Mouse (Mus musculus): ENCODE measurements around the gene Zfhx3.

GRCm38 (mm10) chr8:108387160-108387912 lies 444.9 kb downstream of the Zfhx3 start:
- TF ChIP-seq MEF2A (IDR thresholded peaks at IDR 0.05; ENCODE audit: extremely low read depth, insufficient replicate concordance, low read depth, low read length, poor library complexity, severe bottlenecking): no peak
- no peak for TF ChIP-seq POLR2A (IDR thresholded peaks at IDR 0.05; ENCODE audit: control insufficient read depth in 1 of 2, insufficient read depth in 1 of 2, low read depth in 1 of 2, low read length in 2 of 2, poor library complexity in 1 of 2)
- no peak for TF ChIP-seq ZNF384 (IDR thresholded peaks at IDR 0.05; ENCODE audit: low read depth, low read length)
- no peak for TF ChIP-seq CTCF (IDR thresholded peaks at IDR 0.05 in 2 of 3, conservative IDR thresholded peaks at IDR 0.05 in 1 of 3; ENCODE audit: control insufficient read depth in 1 of 3, insufficient read depth in 1 of 3, low read depth in 2 of 3, low read length in 3 of 3, poor library complexity in 1 of 3, severe bottlenecking in 1 of 3)
- no peak for TF ChIP-seq MAFK (IDR thresholded peaks at IDR 0.05; ENCODE audit: borderline replicate concordance, low read depth, low read length)

All from MEL (cell line).